Mouse (Mus musculus): ENCODE results near the gene Dnajb12.

DNA sequence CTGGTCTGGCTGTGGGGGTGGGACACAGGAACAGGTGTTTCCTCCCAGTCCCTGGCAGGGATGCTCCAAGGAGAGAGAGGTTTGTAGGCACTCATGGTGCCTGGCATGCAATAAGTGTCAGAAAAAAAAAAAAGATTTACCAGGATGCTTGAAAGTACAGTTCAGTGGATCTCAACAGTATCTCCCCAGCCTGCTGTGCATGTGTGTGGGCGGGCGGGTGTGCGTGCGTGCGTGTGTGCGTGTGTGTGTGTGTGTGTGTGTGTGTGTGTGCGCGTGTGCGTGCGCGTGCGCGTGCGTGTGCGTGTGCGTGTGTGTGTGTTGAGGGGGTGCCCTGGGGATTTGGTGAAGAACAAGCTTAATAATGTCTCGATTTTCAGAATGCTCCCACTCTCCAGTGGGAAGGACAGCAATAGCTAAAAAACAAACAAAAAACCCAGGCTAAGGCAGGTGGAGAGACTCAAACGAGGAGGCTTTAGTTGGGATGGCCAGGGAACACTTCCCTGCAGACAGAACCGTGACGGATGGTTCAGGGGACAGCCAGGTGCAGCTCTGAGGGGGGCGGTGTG lies 63.0 kb downstream of the Dnajb12 start:
- no peak for TF ChIP-seq POLR2A (IDR thresholded peaks at IDR 0.05; ENCODE audit: control insufficient read depth, low read depth, low read length)
- TF ChIP-seq CTCF (IDR thresholded peaks at IDR 0.05; ENCODE audit: control insufficient read depth, insufficient read depth, insufficient replicate concordance, low read depth, low read length): no peak
